Mouse (Mus musculus) heart, embryonic 14.5 days (tissue): ENCODE measurements at regions not wholly inside any gene's neighbourhood (a gene's known extent, or its start where the extent isn't known, plus 50 kb on each side); places are given as distances from the start of the nearest gene placed in this dataset.
A peak's percentile ranks its signal among the peaks of the same experiment; 100 is the strongest.

Experiments used
- ATAC-seq: fragments of 200-750 bp; cut with Nextera tagmentation; 2 replicates; pipeline ENCODE4 v1.8.0; 2017; ENCODE audit warnings: low read depth, moderate TSS enrichment; ENCODE audit not compliant: insufficient number of reproducible peaks, insufficient read depth, low FRiP score
- H3K27ac ChIP-seq, 2 experiments: fragments of 200-500 bp in 1 of 2; fragments of 300-500 bp in 1 of 2; sonication (generic) in 1 of 2; replicated peaks in 1 of 2; 2 replicates each; pipeline ENCODE4 v1.5.1; 2012 to 2014; ENCODE audit warnings: low read depth in 2 of 2, low read length in 2 of 2, control low read depth in 1 of 2, mild to moderate bottlenecking in 1 of 2, mixed read lengths in 1 of 2; ENCODE audit not compliant: control insufficient read depth in 1 of 2, insufficient read depth in 1 of 2
- H3K27me3 ChIP-seq: fragments of 300-500 bp; sonication (generic); 2 replicates; pipeline ENCODE4 v1.6.1; 2014; ENCODE audit warnings: mild to moderate bottlenecking, low read length, control low read depth; ENCODE audit not compliant: control insufficient read depth, insufficient read depth
- H3K36me3 ChIP-seq: fragments of 300-500 bp; sonication (generic); 2 replicates; pipeline ENCODE4 v1.6.1; 2014; ENCODE audit warnings: mild to moderate bottlenecking, control low read depth, low read length, mixed read lengths; ENCODE audit not compliant: control insufficient read depth, insufficient read depth
- H3K4me1 ChIP-seq, 2 experiments: fragments of 200-500 bp in 1 of 2; fragments of 300-500 bp in 1 of 2; sonication (generic) in 1 of 2; 2 replicates each; pipeline ENCODE4 v1.6.1; 2012 to 2014; ENCODE audit warnings: low read length in 2 of 2, control low read depth in 1 of 2, mixed read lengths in 1 of 2; ENCODE audit not compliant: control insufficient read depth in 2 of 2, insufficient read depth in 2 of 2
- H3K4me2 ChIP-seq: fragments of 300-500 bp; sonication (generic); 2 replicates; pipeline ENCODE4 v1.6.1; 2014; ENCODE audit warnings: mild to moderate bottlenecking, low read length
- H3K4me3 ChIP-seq, 2 experiments: fragments of 200-500 bp in 1 of 2; fragments of 300-500 bp in 1 of 2; sonication (generic) in 1 of 2; 2 replicates each; pipeline ENCODE4 v1.5.1; 2012 to 2014; ENCODE audit warnings: low read length in 2 of 2, mild to moderate bottlenecking in 2 of 2, control low read depth in 1 of 2, low read depth in 1 of 2, moderate library complexity in 1 of 2; ENCODE audit not compliant: control insufficient read depth in 1 of 2, insufficient read depth in 1 of 2
- H3K9ac ChIP-seq: fragments of 300-500 bp; sonication (generic); 2 replicates; pipeline ENCODE4 v1.6.1; 2014; ENCODE audit warnings: mild to moderate bottlenecking, low read length
- H3K9me3 ChIP-seq: fragments of 300-500 bp; sonication (generic); 2 replicates; pipeline ENCODE4 v1.6.1; 2016; ENCODE audit warnings: low read length, control low read depth; ENCODE audit not compliant: control insufficient read depth
- WGBS: fragments of 180-500 bp; shearing (Covaris S2); extraction: QIAGEN DNeasy Blood & Tissue Kit; methylation state at CpG from one replicate; pipeline ENCODE4 v1.1.7; 2014; 5-methylcytosine and 5-hydroxymethylcytosine counted together

DNA sequence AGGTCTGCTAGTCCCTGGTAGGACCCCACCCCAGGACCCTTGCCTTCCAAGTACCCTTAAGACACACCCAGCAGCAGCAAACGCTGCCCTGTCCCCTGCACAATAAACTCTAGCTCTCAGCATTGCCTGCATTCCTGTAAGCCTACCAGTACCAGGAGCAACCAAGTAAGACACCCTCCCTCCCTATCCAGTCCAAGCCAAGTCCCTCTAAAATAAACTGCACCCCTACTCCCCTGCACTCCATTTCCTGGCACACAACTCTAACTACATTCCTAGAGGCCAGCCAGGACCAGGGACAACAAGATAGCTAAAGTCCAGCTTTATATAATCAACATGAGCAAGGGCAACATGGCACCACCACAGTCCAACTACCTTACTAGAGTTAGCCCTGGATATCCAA lies 103.5 kb downstream of the Ids start:
- Histone ChIP-seq H3K9me3 (no peaks in the 10 kb centered on the region), H3K36me3 (no peaks in the 10 kb centered on the region), H3K9ac (no peak overlapping the region), H3K4me1 (no peaks in the 10 kb centered on the region), H3K4me3 (no peak overlapping the region), H3K27ac (no peak overlapping the region), H3K27me3 (no peaks in the 10 kb centered on the region), H3K4me2 (no peak overlapping the region)
- WGBS = 57% methylated on average over 1 of the region's 1 CpGs
- ATAC-seq = no peak

DNA sequence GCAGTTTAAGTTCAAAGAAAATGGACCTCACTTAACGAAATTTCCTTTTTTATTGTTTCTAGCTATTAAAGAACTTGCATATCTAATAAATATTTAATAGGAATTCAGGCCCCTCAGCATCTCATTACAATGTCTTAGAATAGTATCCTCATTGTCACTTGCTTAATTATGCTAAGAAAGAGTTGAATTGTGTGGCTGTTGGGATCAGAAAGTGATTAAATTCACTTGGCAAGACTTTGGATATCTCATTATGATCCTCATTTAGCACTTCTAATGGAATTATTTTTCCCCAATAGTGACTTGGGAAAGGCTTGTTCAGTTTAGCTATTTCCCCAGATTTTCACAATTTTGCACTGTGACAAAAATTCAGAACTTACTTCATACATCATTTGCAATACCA lies 148.9 kb downstream of the Ids start:
- Histone ChIP-seq H3K27me3 (no peaks in the 10 kb centered on the region), H3K27ac (no peak overlapping the region), H3K9me3 (no peaks in the 10 kb centered on the region), H3K4me1 (no peaks in the 10 kb centered on the region), H3K4me2 (no peak overlapping the region), H3K4me3 (no peak overlapping the region), H3K9ac (no peak overlapping the region), H3K36me3 (no peaks in the 10 kb centered on the region)
- WGBS = 63% methylated on average over 1 of the region's 1 CpGs
- no peak for ATAC-seq

DNA sequence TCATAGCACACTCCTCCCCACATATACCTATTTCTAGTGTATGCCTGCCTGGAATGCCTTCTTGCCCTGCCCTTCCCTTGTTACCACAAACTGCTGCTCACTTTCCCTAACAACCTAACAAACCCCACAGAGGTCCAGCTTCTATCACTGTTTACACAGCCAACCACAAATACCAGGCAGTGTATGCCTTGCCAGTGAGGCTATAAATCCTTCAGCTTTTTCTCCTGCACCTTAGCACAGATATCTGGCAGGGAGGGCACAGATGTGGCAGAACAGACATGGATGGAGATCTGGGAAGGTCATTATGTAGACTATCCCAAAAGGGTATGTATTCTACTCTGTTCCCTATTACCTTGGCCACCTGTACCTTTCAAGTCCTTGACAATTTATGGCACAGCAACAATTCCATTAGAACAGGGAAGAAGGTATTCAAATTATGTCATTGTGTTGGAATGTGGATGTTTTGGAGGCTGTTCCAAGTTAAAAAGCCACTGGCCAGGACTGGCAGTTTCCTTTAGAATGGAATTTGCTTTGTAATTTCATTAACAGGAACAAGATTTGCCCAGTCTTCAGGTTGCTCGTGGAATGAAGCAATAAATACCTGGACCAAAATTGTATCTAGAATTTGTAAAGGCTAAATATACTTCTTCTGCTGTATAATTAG lies 180.3 kb downstream of the Ids start:
- Histone ChIP-seq H3K27ac (0 out of 4 replicates have a peak overlapping the region, but pooled peaks of 1 of the 2 experiments have one; percentile 28), H3K4me1 (no peaks in the 10 kb centered on the region), H3K4me3 (no peak overlapping the region), H3K4me2 (no peak overlapping the region), H3K9me3 (no peaks in the 10 kb centered on the region), H3K27me3 (no peaks in the 10 kb centered on the region), H3K36me3 (no peaks in the 10 kb centered on the region), H3K9ac (no peak overlapping the region)
- 69% methylated on average over 1 of the region's 1 CpGs for WGBS
- no peak for ATAC-seq

DNA sequence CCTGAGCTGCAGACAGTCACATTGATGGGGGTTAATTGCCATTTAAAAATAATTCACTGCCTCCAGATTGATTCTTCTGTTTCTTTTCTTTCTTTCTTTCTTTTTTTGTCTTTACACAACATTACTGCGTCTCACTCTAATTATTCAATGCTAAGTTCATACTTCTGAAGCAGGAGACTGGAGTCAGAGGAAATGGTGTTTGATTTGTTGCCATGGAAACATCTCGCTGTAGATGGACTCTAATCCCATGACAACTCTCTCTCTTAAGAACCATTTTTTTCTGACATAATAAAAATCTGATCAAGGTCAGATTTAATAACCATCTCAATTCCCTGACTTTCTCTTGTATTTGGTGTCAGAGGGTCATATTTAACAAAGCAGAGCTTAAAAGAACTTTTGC lies 195.1 kb downstream of the Ids start:
- H3K4me2 ChIP-seq = no peak overlapping the region
- H3K27me3 ChIP-seq = no peaks in the 10 kb centered on the region
- no peaks in the 10 kb centered on the region for H3K36me3 ChIP-seq
- H3K4me3 ChIP-seq = no peak overlapping the region
- H3K27ac ChIP-seq = no peak overlapping the region
- H3K4me1 ChIP-seq = no peaks in the 10 kb centered on the region
- H3K9ac ChIP-seq = no peak overlapping the region
- WGBS = 75% methylated on average over 2 of the region's 2 CpGs
- H3K9me3 ChIP-seq = no peaks in the 10 kb centered on the region
- ATAC-seq = no peak

DNA sequence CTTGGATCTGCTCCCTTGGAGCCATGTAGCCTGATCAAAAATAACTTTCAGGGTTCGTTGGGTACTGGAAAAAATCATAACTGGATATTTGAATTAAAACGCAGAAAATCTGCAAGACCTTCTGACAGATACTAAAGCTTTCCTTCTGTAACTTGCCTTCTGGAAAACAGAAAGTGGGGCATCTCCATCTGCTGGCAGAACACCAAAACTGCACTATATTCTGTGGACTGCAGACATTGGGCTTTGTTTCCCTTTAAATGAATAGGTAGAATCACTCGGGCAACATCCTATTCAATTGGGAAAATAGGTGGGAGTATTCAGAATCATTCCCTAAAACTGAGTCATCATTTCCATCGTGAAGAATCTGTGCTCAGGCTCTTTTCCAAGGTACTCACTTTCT lies 203.9 kb downstream of the Ids start:
- 15% methylated on average over 4 of the region's 4 CpGs for WGBS

More for the DNA sequence above, 203.9 kb downstream of the Ids start:
- Histone ChIP-seq H3K4me2 (no peak overlapping the region), H3K27me3 (no peaks in the 10 kb centered on the region), H3K9ac (no peak overlapping the region), H3K36me3 (no peaks in the 10 kb centered on the region), H3K9me3 (no peaks in the 10 kb centered on the region), H3K27ac (no peak overlapping the region), H3K4me3 (no peak overlapping the region), H3K4me1 (no peaks in the 10 kb centered on the region)
- no peak for ATAC-seq
